Mouse (Mus musculus): ENCODE measurements at regions not wholly inside any gene's neighbourhood (a gene's known extent, or its start where the extent isn't known, plus 50 kb on each side); places are given as distances from the start of the nearest gene placed in this dataset.

DNA sequence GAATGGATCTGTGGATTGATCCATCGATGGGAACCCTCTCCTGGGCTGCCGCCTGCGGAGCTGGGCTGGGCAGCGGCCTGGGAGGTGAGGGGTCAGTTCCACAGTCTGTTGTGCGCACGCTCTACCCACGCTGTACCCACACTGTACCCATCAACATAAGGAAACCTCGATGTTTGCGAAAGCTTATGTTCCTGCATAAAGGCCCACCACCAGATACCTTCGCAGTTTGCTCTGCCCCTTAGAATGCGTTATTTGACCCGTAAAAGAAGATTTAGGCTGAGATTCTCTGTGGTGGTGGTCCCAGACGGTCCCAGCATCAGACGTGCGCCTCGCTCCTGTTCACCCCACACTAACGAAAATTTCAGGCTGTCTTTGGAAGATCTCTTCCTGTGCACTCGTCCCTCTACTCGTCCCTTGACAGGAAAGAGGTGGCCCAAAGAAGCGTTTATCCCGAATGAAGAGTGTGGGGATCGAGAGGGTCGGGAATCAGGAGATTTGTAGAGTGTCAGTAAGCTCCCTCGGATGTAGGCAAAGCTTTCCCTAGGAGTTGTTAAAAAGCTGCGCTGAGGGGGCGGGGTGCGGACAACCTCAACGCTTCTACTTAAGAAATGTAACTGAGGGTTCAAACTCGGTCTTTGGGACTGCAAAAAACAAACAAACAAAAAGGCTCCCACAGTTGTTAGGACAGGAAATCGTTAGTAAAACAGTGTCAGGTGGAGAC is 123.9 kb downstream of the Tmem161b start:
- in situ Hi-C loops (cut with MboI; ENCODE audit: low sequenced_read_pairs) = loop anchor here (10.0 kb wide), 1 partner anchor 611 kb away; no protein-coding TSS in a partner anchor

DNA sequence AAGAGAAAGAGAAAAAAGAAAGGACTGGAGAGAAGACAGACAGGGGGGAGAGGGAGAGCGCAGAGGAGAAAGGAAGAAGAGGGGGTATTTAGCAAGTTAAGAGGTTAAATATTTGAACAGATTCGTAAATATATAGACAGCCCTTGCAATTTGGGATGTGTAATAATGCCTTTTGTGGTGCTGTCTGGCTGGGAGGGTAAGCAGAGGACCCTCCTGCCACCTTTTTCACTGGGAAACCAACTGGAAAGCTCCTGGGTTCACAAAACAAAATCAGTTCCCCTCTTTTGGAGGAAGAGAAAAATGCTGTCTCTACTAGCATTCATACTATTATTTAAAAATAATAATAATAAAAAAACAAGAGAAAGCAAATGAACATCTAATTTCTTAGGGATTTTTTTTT is 124.5 kb downstream of the Tmem161b start:
- in situ Hi-C loops (cut with MboI; ENCODE audit: low sequenced_read_pairs) = loop anchor here (10.0 kb wide), 1 partner anchor 612 kb away; no protein-coding TSS in a partner anchor

DNA sequence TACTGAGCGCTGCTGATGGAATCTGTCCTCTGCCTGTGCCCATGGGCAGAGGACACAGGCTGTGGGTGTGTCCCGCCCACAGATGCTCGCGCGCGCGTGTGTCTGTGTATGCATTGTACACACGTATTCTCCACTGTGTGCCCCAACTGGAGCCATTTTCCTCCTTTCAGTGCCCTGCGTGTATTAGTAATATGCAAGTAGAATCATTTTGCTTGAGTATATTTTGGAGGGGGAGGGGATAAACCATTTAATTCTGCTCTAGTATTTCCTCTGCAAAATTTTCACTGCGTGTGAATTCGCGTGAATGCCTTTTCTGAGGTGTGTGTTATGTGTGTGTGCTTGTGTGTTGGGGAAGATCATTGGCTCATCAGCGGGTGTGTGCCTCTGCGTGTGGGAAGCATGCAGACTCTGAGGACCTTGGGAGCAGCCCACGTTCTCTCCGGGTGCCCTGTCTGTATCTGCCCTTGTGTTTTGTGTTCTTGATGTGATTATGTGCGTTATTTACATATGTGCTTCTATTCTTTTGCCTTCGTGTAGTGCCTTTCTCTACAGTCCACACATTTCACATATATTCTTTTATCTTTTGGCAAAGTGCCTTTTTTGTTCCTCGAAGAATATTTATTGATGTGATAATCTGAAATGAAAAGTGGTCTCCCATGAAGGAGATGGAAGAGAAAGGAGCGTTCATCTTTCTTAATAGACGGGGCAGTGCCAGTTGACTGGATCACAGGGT is 125.3 kb downstream of the Tmem161b start:
- in situ Hi-C loops (cut with MboI; ENCODE audit: low sequenced_read_pairs) = loop anchor here (10.0 kb wide), 1 partner anchor 613 kb away; no protein-coding TSS in a partner anchor

DNA sequence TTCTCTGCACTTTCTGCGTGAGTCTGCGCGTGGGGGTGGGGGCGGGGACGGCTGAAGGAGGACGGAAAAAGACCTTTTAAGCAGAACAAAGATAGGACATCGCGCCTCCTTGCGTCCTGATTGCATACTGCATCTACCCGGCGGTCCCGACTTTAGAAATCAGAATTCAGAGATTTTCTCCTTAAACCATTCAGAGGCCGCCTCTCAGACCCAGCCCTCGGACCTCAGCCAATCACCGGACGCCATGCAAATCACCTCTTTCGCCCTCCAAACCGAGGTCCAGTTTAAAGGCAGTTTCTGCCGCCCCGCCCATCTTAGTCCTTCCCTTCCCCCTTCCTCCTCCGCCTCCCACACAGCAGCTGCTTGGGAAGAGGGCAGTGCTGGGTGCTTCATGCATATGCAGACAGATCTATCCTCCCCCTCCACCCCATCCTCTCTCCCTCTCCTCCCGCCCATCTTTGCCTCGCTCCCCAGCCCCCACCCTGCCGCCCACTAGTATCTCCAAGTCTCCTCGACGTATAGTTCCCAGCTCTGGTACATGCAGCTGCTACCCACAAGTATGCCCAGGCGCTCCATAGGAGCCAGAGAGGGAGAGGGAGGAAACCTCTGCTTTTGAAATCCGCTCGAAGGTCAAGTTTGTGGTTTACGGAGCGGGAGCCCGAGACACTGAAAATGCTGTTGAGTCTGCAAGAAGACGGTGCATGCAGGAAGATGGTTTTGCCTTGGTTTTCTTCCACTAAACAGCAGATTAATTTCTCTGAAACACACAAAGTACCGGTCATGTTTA is 126.0 kb downstream of the Tmem161b start:
- in situ Hi-C loops (cut with MboI; ENCODE audit: low sequenced_read_pairs) = loop anchor here (10.0 kb wide), 1 partner anchor 613 kb away; no protein-coding TSS in a partner anchor

DNA sequence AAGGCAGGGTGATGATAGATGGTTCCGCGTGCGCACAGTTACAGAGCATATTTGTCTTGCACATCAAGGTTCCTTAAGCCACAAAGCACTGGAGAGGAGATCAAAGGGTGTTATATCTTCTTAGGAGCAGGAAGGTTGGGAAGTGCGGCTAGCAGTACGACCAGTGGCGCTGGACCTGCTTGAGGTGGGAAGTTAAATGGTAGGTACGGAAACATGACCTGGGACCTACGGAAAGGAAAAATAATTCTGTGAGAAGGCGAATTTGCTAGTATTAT is 126.5 kb downstream of the Tmem161b start:
- in situ Hi-C loops (cut with MboI; ENCODE audit: low sequenced_read_pairs) = loop anchor here (10.0 kb wide), 1 partner anchor 614 kb away; no protein-coding TSS in a partner anchor

DNA sequence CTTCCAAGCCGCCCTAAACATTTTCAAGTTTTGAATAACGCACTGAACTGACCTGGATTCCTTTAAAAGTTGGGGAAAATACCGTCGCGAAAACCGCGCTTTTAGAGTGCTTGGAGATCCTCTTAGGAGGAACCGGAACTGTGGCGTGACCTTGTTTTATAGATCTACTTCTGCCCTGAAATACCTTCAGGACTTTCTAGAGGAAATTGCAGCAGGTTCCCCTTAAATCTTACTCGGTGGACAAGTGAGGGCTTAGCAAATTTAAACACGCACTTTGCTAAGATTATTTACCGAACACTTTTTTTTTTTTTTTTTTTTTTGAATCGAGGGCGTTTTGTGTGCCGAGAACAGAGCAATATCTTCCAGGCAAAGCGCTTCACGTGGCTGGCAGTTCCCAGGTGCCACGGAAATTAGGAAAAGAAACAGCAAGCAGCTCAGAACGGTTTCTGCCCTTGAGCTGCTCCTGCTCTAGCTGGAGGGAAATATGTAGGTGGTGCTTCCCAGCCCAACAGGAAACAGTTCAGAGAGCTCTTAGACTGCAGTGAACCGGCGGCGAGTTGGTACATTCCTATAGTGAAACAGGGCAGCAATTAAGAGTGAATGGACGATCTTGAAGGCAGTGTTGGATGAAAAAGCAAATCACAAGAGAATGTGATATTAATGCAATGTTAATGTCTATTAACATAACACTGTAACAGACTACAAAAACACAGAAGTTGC is 127.1 kb downstream of the Tmem161b start:
- in situ Hi-C loops (cut with MboI; ENCODE audit: low sequenced_read_pairs) = loop anchor here (10.0 kb wide), 1 partner anchor 614 kb away; no protein-coding TSS in a partner anchor

DNA sequence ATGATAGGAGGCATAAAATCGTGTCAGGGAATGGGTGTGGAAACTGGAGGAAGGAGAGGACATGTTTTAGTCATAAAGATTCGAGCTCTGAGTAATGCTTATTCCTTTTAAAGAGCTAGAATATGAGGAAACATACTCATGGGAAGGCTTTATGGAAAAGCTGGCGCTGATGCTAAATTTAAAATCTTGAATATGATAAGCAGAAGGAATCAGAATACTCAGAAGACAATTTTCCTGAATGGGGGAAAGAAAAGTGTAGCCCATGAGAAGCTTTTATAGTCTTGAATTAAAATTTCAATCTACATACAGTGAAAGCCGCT is 127.6 kb downstream of the Tmem161b start:
- in situ Hi-C loops (cut with MboI; ENCODE audit: low sequenced_read_pairs) = loop anchor here (10.0 kb wide), 1 partner anchor 615 kb away; no protein-coding TSS in a partner anchor

DNA sequence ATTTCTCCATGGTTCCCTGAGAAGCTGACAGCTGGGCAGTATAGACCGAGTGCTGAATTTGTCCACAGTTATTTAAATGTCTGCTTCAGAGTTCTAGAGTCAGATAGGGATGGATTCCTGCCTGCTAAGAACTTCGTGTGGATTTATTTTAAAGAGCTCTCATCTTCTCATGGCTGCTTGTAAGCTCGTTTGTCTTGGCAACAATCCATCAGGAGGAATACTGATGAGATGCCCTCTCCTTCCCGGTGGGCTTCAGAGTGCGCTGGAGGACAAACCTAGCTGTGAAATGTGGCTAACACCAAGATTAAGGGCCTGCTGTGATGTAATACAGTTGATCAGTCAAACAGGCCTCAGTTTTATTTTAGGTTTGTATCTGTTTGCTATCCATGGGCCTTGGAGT is 128.7 kb downstream of the Tmem161b start:
- in situ Hi-C loops (cut with MboI; ENCODE audit: low sequenced_read_pairs) = no loop called here

DNA sequence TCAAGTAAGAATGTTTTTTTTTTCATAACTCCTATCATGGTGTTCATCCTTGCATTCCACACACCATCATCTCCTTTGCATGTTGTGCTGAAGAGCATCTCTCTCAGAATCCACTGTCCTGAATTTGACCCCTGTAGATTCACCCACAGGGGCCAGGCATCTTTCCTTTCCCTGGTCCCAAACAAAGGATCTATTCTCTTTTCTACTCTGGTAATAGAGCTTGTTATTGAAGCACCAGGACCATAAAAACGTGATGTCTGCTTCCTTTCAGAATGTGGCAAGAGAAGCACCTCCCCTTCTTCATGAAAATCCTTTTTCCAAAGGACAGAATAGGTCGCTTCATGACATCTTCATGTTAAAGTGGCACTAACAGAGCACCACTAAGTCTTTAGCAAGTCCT is 134.4 kb downstream of the Tmem161b start:
- in situ Hi-C loops (cut with MboI; ENCODE audit: low sequenced_read_pairs) = no loop called here

DNA sequence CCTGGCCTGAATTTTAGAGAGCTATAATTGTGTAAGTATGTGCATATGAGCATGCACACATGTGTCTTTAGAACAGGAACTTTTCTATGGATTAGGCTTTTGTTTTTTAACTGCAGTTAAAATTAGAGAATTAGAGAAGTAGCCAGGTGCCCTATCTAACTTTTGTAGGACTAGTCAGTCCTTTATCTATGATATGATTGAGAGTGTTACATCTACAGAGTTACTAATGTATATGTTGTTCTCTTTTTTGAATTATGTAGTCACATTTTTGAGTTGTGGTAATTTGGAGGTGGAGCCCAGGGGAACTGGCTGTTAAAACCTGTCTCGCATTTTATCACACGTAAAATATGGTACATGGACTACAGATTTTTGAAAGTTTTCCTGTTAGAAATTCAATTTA is 138.4 kb downstream of the Tmem161b start:
- in situ Hi-C loops (cut with MboI; ENCODE audit: low sequenced_read_pairs) = no loop called here

DNA sequence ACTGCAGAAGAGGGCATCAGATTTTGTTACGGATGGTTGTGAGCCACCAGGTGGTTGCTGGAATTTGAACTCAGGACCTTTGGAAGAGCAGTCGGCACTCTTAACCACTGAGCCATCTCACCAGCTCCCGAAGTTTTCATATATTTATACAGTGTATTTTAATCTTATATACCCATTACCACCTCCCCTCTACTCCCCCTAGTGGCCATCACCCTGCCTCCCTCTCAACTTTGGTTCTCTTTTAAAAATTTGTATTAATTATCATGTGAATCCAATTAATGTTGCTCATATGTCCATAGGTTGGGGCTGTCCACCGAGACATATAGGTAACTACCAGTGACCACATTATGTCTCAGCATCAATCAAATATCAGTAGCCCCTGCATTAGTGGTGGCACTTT is 142.0 kb downstream of the Tmem161b start:
- in situ Hi-C loops (cut with MboI; ENCODE audit: low sequenced_read_pairs) = no loop called here

DNA sequence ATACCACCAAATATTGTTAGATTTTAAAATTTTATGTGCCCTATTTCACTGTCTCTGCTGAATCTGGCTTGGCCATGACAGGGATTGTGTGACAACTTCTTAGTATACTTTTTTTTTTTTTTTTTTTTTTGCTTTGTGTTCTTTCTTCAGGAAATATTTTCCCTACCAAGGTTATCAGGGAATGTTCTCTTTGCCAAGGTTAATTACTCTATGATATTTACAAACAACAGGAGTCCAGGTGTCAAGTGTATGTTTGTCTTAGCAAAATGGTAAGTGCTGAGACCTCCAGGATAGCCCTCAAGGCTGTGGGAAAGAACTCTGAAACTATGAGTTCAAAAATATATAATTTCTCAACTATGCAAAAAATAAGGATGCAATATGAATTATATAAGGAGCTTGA is 143.4 kb downstream of the Tmem161b start:
- in situ Hi-C loops (cut with MboI; ENCODE audit: low sequenced_read_pairs) = no loop called here

DNA sequence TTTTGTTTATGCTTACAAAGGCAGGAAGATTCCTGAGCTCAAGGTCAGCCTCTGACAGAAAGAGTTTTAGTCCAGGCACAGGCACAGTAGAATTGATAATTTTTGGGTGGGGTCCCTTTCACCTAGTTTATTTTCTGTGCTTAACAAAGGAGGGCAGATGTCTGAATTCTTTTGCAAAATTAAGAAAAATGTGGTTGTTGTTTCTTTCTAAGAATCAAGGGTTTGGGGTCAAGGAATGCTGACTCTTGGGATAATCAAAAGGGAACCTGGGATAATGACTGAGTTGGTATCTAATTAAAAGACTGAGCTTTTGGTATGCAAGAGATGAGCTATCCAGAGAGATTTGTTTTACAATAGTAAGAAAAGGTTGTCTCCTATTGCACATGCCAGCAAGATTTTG is 143.9 kb downstream of the Tmem161b start:
- in situ Hi-C loops (cut with MboI; ENCODE audit: low sequenced_read_pairs) = no loop called here

DNA sequence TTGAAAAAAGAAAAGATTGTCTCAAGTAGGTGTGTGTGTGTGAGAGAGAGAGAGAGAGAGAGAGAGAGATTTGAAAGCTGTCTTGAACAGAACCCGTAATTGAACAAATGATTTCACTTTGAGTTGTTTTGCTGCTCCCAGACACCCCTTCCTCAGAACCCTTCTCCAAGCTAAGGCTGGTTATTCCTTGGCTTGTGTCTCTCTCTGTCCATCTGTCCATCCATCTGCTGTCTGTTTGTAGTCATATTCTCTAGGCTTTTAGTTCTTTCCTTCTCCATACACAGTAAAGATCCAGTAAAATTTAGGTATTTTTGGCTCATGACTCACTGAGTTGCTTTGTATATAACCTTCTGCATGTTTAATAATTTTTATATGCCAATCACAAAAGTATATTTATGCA is 144.7 kb downstream of the Tmem161b start:
- in situ Hi-C loops (cut with MboI; ENCODE audit: low sequenced_read_pairs) = no loop called here

DNA sequence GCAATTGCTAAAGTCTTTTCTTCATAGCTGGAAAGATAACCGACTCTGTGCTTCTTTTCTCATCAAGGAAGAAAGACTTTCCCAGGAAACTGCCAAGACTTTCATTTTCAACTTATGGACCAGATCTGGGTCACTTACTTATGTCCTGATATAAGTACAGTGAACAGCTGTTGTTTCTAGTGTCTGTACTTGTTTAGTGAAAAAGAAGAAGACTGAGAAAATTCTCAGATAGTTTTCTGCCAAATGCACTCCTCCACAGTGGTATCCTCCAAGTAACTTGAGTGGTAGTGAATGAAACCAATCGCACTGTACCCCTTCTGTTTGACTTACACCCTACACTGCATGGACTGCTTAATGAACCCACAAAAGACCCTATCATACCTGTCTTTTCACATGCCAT is 146.1 kb downstream of the Tmem161b start:
- in situ Hi-C loops (cut with MboI; ENCODE audit: low sequenced_read_pairs) = no loop called here

DNA sequence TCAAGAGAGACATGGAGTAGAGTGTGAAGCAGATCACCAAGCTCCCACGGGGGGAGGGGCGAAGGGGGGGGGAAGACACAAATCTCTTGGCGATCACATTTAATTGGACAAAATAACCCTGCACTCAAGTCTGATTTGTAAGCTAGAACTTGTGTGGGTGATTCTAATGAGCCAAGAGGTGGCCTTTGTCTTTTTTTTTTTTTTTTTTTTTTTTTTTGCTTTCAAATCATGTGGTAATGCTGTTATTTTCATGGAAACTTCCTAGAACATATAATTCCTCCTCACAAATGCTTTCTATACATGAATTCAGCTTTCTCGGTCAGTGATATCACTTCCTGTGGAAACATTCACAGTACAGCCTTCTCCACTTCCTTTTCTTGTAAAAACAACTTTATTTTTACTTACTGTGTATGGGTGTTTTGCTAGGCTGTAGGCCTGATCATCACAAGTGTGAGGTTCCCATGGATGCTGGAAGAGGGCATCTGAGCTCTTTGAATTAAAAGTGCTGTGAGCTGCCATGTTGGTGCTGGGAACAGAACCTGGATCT is 152.7 kb downstream of the Tmem161b start:
- in situ Hi-C loops (cut with MboI; ENCODE audit: low sequenced_read_pairs) = loop anchor here (25.0 kb wide), 1 partner anchor 837 kb away; no protein-coding TSS in a partner anchor

DNA sequence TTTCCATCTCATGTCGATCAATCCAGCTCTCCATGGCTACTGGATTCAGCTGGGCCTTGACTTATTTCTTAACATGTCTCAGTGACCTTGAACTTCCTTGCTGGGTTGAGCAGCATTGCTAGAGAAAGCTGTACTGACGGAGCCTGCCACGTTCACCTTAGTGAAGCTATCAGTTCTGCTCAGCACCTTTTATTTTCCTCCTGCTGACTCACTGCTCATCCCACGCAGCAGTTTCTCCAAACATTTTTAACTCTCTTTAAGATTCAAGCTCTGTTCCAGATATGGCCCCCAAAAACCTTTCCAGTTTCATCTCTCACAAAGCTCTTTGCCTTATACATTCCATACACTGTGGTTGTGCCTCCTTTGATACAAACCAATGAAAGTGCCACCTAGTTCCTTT is 153.8 kb downstream of the Tmem161b start:
- in situ Hi-C loops (cut with MboI; ENCODE audit: low sequenced_read_pairs) = loop anchor here (25.0 kb wide), 1 partner anchor 839 kb away; no protein-coding TSS in a partner anchor

DNA sequence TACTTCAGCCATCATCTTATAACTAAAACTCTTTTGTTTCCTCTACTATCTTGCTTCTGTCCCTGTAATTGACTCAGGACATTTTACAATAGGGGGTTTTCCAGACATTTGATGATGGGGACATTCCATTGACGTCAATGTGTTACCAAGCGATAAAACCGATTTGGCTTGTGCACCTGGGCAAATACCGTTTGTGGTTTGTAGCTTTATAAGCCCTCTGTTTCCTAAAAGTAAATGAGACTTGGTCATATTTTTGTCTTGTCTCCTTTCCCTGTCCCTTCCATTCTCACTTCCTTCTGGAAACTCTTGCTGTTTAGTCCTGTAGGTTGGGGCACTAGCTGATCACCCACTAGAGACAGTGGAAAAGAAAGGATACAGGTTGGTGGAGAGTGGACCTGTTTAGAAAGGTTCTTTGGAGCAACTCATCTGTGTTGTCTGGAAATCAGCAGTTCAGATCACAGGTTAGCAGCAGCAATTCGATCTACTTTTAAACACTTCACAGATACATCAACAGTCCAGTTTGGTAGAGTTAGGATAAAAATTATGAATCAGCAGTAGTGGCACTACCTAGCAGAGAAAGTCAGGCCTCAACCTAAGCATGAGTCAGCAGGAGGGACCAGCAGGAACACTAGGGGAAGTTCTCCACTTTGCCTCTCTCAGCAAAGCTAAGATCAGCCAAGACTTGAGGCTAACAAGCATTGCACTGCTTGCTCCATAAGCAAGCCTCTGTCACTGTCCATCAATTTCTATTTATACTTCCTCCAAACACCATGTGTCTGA is 156.6 kb downstream of the Tmem161b start:
- in situ Hi-C loops (cut with MboI; ENCODE audit: low sequenced_read_pairs) = loop anchor here (25.0 kb wide), 1 partner anchor 841 kb away; no protein-coding TSS in a partner anchor

DNA sequence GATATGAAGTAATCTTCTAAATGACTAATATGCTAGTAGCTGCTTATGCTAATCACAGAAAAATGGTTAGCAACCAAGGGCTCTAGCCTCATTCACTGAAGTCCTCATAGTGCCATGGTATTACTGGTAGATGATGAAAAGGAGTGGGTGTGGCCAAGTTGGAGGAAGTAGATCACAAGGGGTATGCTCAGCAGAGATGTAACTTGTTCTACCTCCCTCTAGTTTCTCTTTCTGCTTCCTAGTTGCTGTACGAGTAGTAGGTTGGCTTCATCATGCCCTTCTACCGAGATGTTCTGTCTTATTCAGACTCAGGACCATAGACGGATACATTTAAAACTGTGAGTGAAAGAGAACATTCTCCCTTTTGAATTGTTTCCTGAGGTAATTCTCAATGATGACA is 169.5 kb downstream of the Tmem161b start:
- in situ Hi-C loops (cut with MboI; ENCODE audit: low sequenced_read_pairs) = loop anchor here (25.0 kb wide), 1 partner anchor 854 kb away; no protein-coding TSS in a partner anchor
